Mouse (Mus musculus) c-Kit-negative CD71-positive TER-119-positive erythroid progenitor cells, embryonic 14.5 days (primary cell): ENCODE measurements around the gene Jag1.

Source experiments
- DNase-seq: peaks from one replicate; pipeline ENCODE4 v3.0.0-alpha.2; 2013; ENCODE audit warnings: low read depth, low spot score

Jag1 gene

DNA sequence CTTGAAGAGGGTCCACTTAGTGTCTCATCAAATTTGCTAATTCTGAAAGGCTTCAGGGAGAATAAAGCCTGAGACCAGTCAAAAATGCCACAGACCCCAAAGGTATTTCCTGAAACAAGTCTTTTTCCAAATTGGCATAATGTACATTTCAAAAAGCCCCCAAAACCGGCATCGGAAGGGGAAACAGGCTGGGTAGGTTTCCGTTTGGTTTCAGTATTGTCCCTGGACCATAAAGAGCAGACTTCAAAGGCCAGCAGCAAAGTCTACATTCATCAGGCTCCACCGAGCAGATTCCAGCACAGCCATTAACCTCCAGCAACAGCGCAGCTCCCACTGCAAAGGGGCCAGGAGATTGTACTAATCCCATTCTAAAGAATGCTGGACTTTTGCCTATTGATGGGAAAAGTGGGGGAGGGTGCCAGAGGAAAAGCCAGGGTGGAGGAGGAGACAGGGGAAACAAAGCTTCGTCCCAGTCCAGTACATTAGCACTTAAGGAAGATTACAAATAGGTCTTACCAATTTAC, 17.2 kb downstream of the Jag1 start:
- DNase-seq: no peak

DNA sequence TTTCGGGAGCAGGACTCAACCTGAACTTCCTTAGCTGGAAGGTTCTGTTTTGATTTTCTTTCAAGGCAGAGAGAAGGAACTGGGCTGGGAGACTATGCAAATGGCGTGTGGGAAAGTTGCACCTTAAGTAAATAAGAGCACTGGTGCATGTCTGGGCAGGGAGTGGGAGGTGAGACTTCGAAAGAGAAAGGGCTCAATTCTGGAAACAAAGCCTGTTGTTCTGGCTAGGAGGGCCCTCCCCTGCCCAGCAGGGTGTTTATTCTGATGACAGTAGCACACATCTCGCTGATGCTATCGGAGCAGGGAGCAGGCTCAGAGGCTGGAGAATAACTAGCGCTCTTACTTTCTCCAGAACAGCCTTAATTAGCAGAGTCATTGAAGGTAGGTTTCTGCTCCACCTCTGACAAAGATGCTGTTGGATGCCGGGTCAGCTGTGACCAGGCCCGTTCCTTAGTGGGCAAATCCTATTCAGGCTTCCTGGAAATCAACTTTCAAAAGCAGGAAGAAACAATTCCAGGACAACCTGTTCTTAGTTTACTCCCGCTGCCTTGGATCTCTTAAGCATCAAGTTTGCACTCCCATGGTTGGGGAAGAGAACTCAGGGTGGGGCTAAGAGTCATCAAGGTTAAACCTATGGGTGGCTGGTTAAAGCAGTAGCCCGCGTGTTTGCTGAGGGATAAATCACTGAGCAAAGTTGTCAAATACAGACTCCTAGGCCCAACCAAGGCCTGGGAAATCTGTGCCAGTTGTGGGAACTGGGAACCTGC, 18.0 kb downstream of the Jag1 start:
- no peak for DNase-seq

GRCm38 (mm10) chr2:137096981-137097460, 19.4 kb downstream of the Jag1 start:
- no peak for DNase-seq

- no peak for DNase-seq
Measured at GRCm38 (mm10) chr2:137094301-137094700, 22.1 kb downstream of the Jag1 start.

DNA sequence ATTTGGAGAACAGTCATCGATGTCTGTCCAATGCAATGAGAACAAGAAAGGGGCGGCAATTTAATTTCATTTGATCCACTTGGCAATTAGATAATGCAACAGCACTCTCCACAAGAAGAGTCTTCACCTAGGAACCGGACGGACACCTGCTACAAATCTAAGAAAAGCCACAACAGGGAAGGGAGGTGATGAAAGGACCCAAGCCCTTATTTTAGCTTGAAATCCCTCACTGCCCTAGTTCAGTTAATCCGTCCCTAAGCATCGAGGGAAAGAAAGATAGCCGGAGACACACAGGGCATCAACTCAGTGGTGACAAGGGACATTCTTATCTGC, 23.2 kb downstream of the Jag1 start:
- no peak for DNase-seq

GRCm38 (mm10) chr2:137092523-137093297, 23.7 kb downstream of the Jag1 start:
- DNase-seq: no peak

DNA sequence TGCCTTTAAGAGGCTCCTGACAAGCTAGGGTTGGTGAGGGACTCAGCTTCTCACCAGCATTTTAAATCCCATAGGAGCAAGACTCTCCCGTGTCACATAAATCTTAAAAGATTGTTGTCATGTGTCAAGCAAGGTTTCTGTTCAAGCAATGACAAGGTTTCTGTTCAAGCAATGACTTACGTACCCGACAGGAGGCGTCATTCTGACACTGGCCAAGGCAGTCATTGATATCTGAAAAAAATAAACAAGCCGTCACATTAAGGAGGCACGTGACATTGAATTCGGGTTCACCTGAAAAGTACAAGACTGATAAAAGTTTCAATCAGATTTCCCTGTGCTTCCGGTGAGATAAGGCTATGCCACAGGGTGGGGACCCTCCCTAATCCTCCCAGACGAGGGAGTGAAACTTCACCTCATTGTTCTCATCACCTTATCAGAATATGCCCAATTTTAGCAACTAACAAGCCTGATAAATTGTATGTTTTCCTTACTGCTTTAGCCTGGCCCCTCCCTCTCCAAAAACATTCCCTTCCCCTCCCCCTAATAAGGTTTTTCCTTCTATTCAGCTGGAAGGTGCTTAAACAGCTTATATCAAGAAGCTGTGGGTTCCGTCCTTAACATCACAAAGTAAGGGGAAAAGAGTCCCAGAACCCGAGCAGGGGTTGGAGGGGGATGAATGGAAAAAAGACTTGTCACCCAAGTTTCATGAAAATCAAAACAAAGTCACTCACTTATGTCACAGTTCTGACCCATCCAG, 24.5 kb downstream of the Jag1 start:
- no peak for DNase-seq

DNA sequence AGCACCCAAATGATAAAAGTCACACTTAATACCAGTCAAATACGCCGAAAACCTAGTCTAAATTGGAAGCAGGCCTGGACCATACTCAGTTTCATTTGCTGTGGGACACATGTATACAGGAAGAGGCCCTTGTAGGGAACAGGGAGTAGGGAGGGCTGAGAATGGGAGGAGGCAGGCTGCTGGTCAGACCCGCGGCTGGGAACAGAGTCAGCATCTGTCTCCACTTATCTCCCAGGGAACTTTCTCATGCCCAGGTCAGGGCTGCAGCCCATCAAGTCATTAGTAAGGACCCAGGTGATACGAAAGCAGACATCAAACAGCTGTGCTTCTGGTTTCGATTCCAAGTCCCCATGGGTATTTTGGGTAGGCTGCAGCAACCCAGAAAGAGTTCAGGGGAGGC, 28.7 kb downstream of the Jag1 start:
- DNase-seq: no peak

DNA sequence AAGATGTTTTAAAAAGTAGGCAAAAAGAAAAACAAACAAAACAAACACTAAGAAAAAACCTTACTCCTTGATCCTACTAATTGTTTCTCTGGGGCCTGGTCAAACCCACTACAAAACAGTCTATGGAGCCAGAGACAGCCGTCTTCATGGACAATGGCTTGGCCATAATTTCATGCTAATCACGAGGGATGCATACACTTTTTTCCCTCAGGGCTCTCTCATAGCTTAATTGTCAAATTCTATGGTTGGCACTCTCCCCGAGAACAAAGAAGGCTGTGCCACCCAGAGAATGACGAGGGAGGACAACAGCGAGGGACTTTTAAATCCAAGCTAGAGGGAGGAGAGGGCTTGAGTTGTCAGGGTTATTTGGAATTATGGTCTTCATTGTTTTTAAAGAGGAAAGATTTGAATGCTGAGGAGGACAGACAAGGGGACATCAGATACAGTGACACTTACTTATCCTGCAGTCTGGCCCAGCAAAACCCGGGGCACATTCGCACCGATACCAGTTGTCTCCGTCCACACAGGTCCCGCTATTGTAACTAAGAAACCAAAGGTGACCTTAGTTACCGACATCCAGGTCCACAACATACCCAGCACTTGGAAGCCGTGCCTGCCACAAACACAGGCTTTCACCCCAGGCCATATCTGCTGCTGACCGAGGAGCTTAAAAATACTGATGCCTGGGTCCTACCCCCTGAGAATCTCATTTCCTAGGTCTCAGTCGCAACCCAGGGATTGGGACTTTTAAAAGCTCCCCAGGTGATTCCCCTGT, 29.6 kb downstream of the Jag1 start:
- no peak for DNase-seq

GRCm38 (mm10) chr2:137085257-137085656, 31.2 kb downstream of the Jag1 start:
- no peak for DNase-seq

GRCm38 (mm10) chr2:137082896-137083620, 33.4 kb downstream of the Jag1 start:
- DNase-seq: no peak

DNA sequence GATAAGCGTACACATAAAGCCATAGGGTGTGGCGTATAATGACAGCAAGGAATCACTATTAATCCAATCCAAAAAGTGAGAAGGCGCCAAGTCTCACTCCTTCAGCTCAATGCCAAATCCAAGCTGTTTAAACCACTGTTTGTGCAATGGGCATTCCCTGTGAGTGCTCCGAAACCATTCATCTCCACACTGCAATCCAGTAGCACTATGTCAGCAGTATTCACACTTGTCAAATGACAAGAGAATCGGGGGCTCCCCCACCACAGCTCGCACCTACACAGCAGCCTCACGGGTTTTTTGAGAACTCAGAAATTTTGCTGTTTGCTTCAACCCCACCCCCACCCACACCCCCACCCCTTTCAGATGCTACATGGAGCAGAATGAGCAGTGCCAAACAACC, 35.4 kb downstream of the Jag1 start:
- DNase-seq: no peak

DNA sequence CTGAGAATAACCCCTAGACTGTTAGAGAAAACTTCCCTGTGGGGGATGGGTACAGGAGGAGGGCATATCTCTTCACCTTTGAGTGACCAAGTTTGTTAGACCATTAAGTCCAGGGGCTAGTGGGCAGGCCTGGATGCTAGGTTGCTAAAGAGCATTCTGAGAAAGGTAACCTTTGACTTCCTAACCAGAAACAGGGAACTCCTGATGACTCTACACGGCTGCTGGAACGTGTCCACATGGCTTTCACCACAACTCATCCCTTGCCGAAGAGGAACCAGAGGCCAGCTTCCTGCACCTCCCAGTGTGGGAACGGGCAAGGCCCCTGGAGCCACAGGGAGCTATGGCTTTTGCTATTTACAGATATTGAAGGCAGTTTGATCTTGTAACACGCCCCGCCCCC, 36.0 kb downstream of the Jag1 start:
- no peak for DNase-seq

- DNase-seq: no peak
Measured at GRCm38 (mm10) chr2:137079721-137080320, 36.6 kb downstream of the Jag1 start.

GRCm38 (mm10) chr2:137078771-137079170, 37.7 kb downstream of the Jag1 start:
- no peak for DNase-seq

- no peak for DNase-seq
Measured at GRCm38 (mm10) chr2:137074313-137074620, 42.2 kb downstream of the Jag1 start.

DNA sequence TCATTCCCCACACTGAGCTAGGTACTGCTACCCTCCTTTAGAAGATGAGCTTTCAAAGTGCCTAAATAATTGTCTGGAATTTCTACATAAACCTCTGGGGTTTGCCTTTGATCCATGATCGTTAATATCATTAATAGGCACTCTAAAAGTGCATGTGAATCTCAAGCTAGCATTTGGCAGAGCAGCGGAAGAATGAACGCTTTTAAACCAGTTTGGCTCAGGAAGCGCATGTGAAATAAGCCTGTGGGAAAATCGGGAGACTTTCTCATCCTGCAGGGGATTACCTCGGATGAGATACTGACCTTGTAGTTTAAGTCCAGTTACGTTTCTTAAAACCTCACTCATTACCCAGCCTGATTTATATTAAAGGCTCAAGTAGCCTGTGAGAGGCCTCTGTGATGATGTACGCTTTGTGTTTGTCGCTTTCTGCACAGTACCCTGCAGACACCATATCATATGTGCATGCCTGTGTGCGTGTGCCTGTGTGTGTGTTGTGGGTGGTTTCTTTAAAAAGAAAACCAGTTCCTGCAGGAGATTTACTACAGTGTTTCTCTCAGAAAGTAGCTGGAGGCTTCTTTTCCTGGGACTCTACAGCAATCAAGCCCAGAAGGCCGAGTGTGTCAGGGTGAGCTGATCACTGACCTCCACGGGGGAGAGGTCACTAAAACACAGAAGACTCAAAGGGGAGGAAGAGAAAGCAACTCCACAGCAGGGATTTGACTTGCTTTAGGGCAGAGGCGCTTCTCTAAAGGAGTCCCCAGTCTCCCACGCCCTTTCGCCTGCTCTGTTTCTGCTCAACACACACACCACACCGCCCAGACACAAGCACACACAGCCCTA, 42.8 kb downstream of the Jag1 start:
- DNase-seq: no peak

DNA sequence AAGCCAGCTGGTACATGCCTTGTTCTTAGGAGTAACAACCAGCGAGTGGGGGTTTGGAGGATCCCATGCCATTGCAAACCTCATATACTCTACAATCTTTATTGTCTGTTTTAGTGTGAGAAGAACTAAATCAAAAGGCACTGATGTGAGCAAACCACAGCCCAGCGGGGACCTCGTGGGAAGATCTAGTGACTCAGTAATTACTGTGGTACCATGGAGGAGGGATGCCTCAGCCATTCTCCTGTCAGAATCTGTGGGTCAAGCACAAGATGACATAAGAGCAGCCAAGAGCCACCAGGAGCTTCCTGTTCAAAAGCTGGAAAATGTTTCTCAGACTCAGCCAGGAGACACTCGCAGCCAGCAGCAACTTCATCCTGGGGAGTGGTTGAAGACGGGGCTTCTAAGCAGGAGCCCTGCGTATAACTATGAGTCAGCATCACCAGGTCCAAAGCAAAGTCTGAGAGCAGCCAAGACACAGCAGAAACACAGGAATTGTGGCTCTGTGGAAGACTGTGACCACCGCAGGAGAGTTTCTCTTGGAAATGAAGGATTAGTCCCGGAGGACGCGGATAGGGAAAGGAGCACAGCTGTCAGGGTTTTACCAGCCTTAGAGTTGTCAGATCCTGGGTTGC, 48.8 kb downstream of the Jag1 start:
- no peak for DNase-seq

DNA sequence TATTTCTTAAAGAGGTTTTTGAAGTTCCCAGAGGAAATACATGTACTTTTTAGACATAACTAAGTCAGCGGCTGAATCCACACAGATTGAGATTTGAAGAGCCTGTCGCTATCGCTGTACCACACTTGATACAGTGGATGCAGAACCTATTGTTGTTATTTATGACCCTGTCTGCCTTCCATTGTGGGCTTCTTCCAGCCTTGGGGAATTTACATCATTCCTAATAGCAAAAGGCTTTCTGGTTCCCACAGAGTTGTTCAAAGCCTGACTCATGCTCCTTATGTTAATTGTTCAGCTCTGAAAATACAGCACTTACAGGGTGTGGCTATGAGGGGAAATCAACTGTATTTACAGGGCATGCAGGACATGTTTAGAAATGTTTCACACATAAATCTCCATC, 51.9 kb downstream of the Jag1 start:
- no peak for DNase-seq
